Mouse (Mus musculus) left cerebral cortex, postnatal 14 days (tissue): ENCODE results near the gene Naa60. TPM values are rescaled to one million over a fixed set of nuclear protein-coding genes. Genes with fewer than 3 reads are reported as not detected.
A peak's percentile ranks its signal among the peaks of the same experiment; 100 is the strongest.
"Not testable (repeated sequence)": the region's sequence is repeated elsewhere in the genome, so short reads cannot be mapped to it uniquely, and the experiment has no call there.

Source experiments
- DNase-seq, 2 experiments: peaks; one replicate each; pipeline ENCODE4 v3.0.0; 2021 to 2022; ENCODE audit warnings: low spot score in 2 of 2, mixed read lengths in 1 of 2
- intact Hi-C: fragments of 180-260 bp; cut with DNase I; formaldehyde crosslinking; loops from one replicate; pipeline ENCODE4 v1.15.1; 2025
- long read RNA-seq, 2 experiments: library from polyadenylated mRNA; stranded (forward); transcript quantifications; one replicate each; pipeline ENCODE4 v2.0.0; 2021
- total RNA-seq, 2 experiments: library from RNA; stranded (reverse); gene quantifications; 2 replicates each; pipeline ENCODE4 v1.2.3; 2021

Gene Naa60
- total RNA-seq: 100 to 1,000 TPM; 146 to 151 TPM
- long read RNA-seq, experiment 1, transcript Naa60-212 (7 exons, 2,424 nt): major isoform, 79 of 137 reads
- long read RNA-seq, experiment 1, partial matches to known transcripts: 10 of 137 reads
- long read RNA-seq, experiment 1, other reads (novel, unspliced or antisense): 44 of 137 reads
- long read RNA-seq, experiment 2, transcript Naa60-212 (7 exons, 2,424 nt): major isoform, 75 of 121 reads
- long read RNA-seq, experiment 2, partial matches to known transcripts: 8 of 121 reads
- long read RNA-seq, experiment 2, other reads (novel, unspliced or antisense): 37 of 121 reads

DNA sequence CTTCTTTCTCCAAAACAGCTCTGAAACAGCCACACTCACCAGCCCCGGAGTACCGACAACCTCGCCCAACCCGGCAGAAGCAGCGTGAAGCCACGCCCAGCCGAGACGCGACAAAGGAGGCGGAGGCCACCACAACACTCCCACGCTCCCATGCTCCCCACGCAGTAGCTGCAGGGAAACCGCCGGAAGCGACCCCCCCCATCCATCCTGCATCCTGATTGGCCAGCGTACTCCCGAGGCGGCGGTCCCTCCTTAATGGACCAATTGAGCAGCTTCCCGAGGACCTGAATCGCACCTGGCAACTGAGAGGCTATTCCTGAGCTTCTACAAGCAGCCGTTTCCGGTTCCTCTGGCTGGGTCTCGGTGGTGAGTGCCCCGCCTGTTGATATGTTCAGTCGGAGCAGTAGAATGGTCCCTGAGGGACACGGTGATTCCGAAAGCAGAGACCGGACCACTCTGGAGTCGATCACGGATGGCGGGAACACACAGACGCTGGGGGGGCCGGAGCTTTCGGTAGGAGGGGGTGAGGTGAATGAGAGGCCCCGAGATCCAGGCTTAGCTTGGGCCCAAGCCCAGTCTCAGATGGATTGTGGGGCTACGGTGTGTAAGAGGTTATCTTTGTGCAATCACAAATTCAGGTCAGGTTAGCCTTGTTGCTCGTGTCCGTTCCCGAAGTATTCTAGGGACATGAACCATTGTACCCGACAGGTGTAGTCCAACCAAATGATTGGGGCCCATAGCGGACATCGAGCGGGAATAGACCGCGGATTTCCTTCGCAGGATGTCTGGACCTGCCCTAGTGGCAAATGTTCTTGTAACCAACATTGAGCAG lies at the start of gene Naa60:
TSS of gene Naa60 (plus strand) at position 160 of the 832 bp plus-strand sequence.
- intact Hi-C loops: no loop called here
- peak; percentile 89 to 93 for DNase-seq

DNA sequence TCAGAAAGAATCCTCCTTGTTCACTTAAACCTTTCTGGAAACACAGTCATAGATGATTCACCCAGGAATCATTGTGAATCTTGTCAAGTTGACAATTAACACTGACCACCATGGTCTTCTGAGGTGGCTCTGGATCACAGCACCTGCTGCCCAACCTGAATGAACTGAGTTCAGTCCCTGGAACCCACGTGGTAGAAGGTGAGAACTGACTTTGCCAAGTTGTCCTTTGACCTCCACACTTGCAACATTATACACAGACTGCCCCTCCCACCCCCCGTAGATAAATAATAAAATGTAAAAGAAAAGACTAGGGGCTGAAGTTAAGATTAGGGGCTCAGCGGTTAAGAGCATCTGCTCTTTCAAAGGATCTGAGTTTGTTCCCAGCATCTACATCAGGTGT lies 44.2 kb upstream of the Naa60 start:
- intact Hi-C loops: no loop called here
- DNase-seq: no peak

DNA sequence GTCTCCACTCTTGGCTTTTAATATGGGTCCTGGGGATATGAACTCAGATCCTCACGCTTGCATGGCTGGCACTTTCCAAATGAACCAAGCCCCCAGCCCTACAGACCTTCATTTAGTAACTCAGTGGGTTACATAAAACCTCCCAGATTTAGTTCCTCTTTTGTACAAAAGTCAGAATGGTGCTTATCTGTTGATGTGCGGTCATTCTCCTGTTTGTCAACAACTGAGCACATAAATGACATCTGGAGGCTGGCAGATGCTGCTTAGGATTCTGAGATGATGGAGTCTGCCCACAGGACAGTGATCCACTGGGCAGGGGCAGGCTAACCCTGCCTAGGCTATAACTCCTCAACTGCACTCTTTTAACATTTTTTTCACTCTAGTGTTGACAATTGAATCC lies 42.4 kb upstream of the Naa60 start:
- DNase-seq: no peak
- intact Hi-C loops: no loop called here

DNA sequence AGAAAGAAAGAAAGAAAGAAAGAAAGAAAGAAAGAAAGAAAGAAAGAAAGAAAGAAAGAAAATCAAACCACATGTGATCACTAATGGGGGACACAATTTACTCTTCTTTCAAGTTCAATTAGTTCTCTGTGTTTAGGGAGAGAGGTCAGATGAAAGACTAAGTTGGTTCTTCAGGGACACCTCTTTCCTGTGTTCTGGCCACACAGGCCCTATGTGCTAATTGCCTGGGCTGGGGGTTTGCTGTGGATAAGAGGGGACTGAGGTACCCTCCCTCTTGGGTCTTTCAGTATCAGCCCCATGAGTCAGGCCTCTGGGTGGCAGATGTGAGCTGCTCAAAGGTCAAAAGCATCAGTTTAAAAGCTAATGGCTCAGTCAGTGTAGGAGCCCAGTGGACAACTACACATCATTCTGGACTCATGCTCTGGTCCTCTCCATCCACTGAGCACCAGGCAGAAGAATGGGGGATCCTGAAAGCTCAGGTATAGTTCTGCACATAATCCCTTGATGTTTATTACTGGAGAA lies 41.5 kb upstream of the Naa60 start, which contains the start of gene Olfr15:
TSS of gene Olfr15 (plus strand) at position 291 of the 522 bp plus-strand sequence.
- DNase-seq: no peak

DNA sequence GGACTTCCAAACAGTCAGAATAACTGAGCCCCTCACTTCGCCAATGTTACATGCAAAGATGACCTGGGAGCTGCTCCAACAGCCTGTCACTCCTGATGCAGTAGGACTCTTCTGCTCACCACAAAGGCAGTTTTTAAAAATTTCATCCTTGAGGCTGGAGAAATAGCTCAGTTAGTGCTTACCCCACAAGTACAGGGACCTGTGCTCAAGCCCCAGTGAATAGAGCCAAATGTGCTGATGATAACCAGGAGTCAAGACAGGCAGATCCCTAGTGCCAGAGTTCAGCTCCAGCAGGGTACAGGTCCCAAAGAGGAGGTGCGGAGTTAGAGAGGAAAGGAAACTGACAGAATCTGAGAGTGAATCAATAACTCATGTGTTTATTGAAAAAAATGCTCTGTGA lies 36.7 kb upstream of the Naa60 start:
- intact Hi-C loops: no loop called here
- DNase-seq: no peak

More for the DNA sequence above, 41.5 kb upstream of the Naa60 start, which contains the start of gene Olfr15:
- intact Hi-C loops: no loop called here

DNA sequence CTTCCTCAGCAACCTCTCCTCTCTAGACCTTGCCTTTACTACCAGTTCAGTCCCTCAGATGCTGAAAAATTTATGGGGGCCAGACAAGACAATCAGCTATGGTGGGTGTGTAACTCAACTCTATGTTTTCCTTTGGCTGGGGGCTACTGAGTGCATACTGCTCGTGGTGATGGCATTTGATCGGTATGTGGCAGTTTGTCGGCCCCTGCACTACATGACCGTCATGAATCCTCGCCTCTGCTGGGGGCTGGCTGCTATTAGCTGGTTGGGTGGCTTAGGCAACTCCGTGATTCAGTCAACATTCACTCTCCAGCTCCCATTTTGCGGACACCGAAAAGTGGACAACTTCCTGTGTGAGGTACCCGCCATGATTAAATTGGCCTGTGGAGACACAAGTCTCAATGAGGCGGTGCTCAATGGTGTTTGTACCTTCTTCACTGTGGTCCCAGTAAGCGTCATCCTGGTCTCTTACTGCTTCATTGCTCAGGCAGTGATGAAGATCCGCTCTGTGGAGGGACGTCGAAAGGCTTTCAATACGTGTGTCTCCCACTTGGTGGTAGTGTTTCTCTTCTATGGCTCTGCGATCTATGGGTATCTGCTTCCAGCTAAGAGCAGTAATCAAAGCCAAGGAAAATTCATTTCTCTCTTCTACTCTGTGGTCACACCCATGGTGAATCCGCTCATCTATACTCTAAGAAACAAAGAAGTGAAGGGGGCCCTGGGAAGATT lies 32.9 kb upstream of the Naa60 start:
- peak; percentile 45 to 48 for DNase-seq
- intact Hi-C loops: no loop called here

DNA sequence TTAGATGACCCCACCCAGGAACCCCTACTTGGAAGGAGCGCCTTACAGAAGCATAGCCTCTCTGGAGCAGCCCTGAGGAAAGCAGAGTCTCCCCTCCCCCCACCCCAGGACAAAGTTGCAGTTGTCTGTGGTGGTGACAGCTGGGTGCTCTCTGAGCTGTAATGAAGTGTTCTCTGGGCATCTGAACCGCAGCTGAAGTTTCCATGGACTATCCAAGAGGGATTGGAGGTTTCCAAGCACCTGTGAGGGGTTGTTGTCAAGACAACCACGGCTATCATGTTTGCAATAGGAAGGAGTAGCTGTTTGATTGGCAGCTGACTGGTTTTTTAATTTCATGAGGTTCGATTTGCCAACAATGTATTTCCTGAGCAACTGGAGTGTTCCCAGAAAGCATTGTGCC lies 29.2 kb upstream of the Naa60 start:
- intact Hi-C loops: no loop called here

DNA sequence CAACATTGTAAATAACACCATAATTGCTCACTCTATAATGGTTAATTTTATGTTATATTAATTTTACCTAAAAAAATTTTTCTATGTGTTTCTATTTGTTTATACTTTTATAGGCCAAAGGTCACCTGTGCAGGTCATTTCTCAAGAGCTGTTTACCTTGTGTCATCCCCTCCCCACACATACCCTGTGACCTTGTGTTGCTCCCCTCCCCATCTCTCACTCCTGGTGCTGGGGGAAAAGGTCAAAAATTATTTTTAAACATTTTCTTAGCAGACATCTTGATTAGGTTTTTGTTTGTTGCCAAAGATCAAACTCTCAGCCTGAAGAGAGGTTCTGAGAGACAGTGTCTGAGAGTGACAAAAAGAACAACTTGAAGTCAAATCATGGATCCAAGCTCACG lies 28.4 kb upstream of the Naa60 start:
- intact Hi-C loops: no loop called here

More for the DNA sequence above, 29.2 kb upstream of the Naa60 start:
- no peak for DNase-seq

DNA sequence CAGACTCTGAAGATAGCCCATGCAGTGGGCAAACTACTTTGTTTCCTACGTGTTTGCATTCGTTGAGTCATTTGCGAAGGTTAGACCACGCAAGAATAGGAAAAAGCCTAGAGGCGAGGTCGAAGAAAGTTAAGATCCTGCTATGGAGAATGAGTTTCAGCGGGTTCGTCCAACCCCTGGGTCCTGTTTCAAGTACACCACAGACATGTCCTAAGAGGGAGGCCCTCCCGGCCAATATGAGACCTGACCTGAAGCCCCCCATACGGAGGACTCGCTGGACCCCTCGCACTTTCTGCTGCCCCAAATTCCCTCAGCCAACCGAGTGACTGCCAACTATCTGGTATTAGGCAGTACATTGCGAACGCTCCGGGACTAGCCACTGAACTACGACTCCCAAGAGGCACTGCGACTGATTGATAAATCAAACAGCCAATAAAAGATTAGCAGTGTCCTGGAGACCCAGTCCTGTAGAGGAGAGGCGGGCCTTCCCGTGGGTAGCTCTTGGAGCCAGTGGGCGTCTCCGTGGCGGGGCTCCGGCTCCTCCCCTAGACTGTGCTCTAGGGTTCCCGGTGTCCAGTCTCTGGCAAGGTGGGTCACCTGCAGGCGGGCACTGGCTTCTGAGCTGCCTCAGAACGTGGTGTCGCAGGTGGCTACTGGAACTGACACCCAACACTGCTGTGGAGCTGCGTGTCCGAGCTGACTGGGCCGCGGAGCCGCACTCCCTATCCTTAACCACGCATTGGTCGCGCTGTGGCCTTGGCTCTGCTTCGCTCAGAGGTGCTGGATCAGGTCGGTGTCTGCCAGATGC lies 25.3 kb upstream of the Naa60 start, which contains the start of gene Zfp174:
TSS of gene Zfp174 (plus strand) at position 558 of the 808 bp plus-strand sequence.
- intact Hi-C loops: no loop called here
- peak; percentile 94 to 99 for DNase-seq

More for the DNA sequence above, 28.4 kb upstream of the Naa60 start:
- no peak for DNase-seq

DNA sequence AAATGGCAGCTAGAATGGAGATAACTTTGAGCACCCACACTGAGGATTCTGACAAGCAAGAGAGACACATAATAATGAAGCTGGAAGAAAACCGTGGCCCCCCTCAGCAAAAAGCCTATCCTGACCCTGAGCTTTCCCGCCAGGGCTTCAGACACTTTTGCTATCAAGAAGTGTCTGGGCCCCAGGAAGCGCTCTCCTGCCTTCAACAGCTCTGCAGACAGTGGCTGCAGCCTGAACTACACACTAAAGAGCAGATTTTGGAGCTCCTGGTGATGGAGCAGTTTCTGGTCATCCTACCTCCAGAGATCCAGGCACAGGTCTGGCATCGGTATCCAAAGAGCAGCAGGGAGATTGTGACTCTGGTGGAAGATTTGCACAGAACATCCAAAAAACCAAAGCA lies 24.3 kb upstream of the Naa60 start:
- intact Hi-C loops: no loop called here
- DNase-seq: no peak

DNA sequence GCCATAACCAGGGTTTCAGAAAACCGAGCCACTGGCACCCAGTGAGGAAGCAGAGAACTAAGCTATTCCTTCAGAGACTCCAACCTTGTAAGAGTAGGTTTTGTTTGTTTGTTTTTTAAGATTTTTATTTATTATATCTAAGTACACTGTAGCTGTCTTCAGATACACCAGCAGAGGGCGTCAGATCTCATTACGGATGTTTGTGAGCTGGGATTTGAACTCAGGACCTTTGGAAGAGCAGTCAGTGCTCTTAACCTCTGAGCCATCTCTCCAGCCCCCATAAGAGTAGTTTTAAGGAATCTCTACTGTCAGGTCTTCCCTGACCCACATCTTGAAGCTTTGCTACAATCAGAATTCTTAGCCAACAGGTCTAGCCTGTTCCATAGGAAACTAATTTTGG lies 23.8 kb upstream of the Naa60 start:
- intact Hi-C loops: no loop called here
- no peak for DNase-seq

DNA sequence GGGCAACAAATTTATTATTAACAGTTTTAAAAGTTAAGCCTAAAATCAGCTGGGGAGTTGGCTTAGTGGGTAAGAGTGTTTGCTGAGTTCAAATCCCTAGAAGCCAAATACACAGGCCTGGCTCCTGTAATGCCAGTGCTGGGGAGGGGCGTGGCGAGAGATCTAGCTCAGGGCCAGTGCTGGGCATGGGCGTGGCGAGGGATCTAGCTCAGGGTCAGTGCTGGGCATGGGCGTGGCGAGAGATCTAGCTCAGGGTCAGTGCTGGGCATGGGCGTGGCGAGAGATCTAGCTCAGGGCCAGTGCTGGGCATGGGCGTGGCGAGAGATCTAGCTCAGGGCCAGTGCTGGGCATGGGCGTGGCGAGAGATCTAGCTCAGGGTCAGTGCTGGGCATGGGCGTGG lies 20.9 kb upstream of the Naa60 start:
- DNase-seq, intact Hi-C loops: not testable (repeated sequence)

DNA sequence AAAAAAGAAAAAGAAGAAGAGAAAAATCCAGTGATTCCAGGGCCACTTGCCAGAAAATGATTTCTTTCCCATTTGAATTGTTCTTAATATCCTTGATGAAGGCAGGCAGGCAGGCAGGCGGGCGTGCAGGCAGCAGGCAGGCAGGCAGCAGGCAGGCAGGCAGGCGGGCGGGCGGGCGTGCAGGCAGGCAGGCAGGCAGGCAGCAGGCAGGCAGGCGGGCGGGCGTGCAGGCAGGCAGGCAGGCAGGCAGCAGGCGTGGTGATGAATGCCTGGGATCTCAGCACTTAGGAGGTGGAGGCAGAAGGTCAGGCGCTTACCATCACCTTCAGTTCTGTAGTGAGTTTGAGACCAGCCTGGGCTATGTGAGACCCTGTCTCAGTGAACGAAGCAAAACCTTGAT lies 19.6 kb upstream of the Naa60 start:
- DNase-seq: no peak
- intact Hi-C loops: no loop called here

DNA sequence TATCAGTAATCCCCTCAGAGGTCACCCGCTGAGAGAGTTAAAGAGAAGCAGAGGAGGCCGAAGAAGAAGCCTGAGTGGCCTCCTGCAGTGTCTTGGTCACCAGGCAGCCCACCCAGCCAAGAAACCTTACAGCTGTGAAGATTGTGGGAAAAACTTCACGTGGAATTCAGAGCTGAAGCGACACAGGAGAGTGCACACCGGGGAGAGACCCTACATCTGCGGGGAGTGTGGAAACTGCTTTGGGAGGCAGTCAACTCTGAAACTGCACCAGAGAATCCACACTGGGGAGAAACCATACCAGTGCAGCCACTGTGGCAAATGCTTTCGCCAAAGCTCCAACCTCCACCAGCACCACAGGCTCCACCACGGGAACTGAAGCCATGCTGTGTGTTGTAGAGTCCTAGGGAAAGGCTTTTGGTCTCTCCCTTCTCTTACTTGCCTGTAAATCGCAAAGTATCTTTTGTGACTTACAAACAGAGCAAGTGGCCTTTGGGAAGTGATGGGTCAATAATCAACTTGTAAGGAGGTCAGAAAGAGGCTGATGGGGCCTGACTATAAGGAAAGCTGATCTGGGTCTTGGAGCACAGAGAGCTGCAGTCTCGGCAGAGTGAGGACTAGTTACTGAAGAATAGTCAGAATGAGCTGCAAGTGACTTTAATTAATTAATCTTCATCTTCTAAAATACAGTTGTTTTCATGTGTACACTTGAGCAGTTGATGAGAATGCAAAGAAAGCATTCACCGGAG lies 17.6 kb upstream of the Naa60 start:
- intact Hi-C loops: no loop called here
- no peak for DNase-seq

DNA sequence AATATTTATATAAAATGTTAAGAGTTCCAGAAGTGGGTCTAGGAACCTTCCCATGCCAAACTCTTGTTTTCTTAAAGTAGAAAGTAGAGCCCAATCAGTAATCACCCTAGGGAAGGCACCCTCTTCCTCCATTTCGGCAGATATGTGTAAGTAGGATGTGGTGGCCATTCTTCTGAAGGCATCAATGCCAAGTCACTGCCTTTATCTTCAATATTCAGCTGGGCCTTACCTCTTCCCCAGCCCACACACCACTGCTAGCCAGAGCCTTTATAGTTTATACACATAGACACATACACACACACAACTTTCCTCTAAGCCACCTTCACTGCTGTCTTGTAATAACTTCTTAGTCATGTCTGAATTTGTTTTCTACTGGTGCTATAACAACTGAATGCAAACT lies 16.4 kb upstream of the Naa60 start:
- intact Hi-C loops: no loop called here
- no peak for DNase-seq

DNA sequence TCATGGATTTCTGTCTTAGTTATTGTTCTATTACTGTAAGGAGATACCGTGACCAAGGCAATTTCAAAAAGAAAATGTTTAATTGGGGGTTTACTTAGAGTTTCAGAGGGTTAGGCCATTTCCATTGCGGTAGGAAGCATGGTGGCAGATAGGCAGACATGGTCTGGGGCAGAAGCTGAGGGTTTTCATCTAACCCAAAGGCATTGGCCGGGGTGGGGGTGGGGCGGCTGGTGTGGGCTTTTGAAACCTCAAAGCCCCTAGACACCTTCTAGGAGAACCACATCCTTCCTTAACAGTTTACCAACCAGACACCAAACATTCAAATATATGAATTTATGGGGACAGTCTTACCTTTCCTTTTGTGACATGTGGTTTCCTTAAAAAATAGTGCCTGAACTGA lies 12.9 kb upstream of the Naa60 start:
- intact Hi-C loops: no loop called here
- DNase-seq: no peak

DNA sequence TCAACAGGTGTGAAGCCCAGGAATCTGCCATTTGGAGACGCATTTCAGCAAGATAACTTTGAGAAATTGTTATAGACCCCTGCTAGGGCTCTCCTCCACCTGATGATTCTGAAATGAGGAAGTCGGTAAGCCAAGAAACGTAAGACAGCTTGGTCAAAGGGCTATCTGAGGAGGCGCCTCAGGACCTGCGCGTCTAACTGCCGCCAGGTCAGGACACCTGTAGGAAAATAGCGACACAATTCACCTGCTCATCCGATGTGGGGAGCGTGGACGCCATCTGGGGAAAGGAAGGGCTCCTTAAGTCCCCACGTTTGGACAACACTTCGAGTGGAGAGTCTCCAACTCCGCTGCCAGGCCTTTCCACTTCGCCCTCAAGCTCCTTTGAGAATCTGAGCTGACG lies 360 bp upstream of the Naa60 start:
- intact Hi-C loops: no loop called here
- no peak for DNase-seq

DNA sequence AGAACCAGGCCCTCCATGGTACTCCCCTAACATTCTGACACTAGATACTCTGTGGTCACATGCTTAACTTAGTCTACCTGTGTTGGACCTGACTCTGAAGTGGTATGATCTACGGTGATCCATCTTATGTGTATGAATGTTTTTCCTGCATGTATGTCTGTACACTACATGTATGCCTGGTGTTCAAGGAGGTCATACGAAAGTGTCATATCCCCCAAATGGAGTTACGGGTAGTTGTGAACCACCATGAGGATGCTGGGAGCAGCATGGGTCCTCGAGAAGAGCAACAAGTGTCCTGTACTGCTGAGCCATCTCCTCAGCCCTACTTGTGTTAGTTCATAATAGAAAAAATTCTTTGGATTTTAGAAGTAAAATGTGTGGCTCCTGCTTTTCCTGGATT lies 4.2 kb downstream of the Naa60 start:
- intact Hi-C loops: no loop called here
- DNase-seq: no peak
